14 mouse cellular contexts compared by ENCODE assay signal in the genomic region with DNA sequence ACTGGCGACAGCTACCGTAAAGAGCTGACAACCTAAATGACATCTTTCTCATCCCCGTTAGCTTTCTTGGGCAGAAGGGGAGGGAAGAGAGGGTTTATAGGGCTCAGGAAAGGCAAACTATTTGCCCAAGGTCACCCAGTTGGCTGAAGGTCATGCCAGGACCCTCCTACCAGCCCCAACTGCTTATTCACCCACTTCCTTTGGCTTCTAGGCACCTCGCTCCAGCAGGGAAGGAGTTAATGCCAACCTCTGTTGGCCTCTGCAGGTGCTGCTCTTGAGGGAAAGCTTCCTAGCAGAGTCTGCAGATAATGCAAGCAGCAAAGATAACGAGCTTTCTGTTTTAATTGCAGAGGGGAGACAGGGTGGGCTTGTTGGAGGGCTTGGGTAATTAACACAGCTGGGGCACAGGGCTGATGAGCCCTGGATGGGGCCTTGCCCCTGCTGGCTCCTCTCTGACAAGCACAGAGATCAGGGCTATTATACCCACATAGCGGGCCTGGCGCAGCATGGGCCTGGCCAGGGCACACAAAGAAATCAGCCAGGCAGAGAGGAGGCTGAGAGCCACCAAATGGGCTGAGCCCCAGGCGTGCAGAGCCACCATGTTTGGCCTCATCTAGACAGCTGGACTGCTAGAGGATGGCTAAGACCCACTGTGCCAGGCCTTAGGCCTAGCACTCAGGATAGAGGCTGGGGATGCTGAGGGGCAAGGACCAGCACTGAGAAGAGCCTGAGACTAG. TPM values are rescaled to one million over a fixed set of nuclear protein-coding genes. Genes with fewer than 3 reads are reported as not detected.
A peak's percentile ranks its signal among the peaks of the same experiment; 100 is the strongest.
DNase-seq lines count a peak whose midpoint lies in the region; ATAC-seq and TF ChIP-seq lines count a peak whose summit lies in the region.
"Had no signal": no experiment of that assay in that cellular context is flagged by ENCODE, and none has a peak within 500 bp of the region (broad histone marks: within the 10 kb centered on the region; RNA-seq: fewer than 3 reads in every experiment).

No protein-coding gene starts in this region.

- no peak overlapping the region for H3K9ac ChIP-seq in forebrain, postnatal 0 days
- H3K9ac ChIP-seq in midbrain, embryonic 12.5 days (replicated peaks) = no peak overlapping the region

- peak; percentile 87 for ATAC-seq in forebrain, postnatal 0 days
- ATAC-seq in midbrain, embryonic 12.5 days (ENCODE audit: low FRiP score, low read depth) = peak; percentile 70
- ATAC-seq in megakaryocyte-erythroid progenitor cell, adult 5-6 weeks (replicated peaks; ENCODE audit: low FRiP score, low TSS enrichment, poor library complexity, severe bottlenecking) = no peak
- ATAC-seq: intestine, postnatal 0 days; lung, postnatal 0 days had no signal

- H3K4me2 ChIP-seq in forebrain, postnatal 0 days (ENCODE audit: low read depth) = no peak overlapping the region
- no peak overlapping the region for H3K4me2 ChIP-seq in midbrain, embryonic 12.5 days (replicated peaks)
- H3K4me2 ChIP-seq: liver, embryonic 11.5 days had no signal

- H3K36me3 ChIP-seq in heart, embryonic 10.5 days = 0 out of 2 replicates have a peak, but pooled peaks cover 3% of the 10 kb centered on the region
- no peaks in the 10 kb centered on the region for H3K36me3 ChIP-seq in forebrain, postnatal 0 days (ENCODE audit: insufficient read depth)
- H3K36me3 ChIP-seq in midbrain, embryonic 12.5 days = no peaks in the 10 kb centered on the region

- DNase-seq in heart, embryonic 10.5 days (ENCODE audit: low spot score) = no peak
- DNase-seq in heart, postnatal 25 days (ENCODE audit: low spot score) = no peak
- DNase-seq in forebrain, postnatal 0 days = peak; percentile 48
- DNase-seq in retina, postnatal 1 day = peak; percentile 84
- no peak for DNase-seq in ovary, adult 18-20 months (ENCODE audit: low spot score)
- DNase-seq in cerebellum, adult 11 months = no peak
- DNase-seq: adrenal gland, postnatal 25 days; gastrocnemius, postnatal 36 days had no signal

- no peak overlapping the region for H3K4me3 ChIP-seq in heart, embryonic 10.5 days
- no peak overlapping the region for H3K4me3 ChIP-seq in forebrain, postnatal 0 days (ENCODE audit: low read depth, low read length)
- H3K4me3 ChIP-seq in midbrain, embryonic 12.5 days = no peak overlapping the region

- H3K4me1 ChIP-seq in heart, embryonic 10.5 days = peaks cover 22% of the 10 kb centered on the region
- H3K4me1 ChIP-seq in forebrain, postnatal 0 days (ENCODE audit: insufficient read depth) = peaks cover 12% of the 10 kb centered on the region; the same call in 1 of the 2 replicates
- peaks cover 11% of the 10 kb centered on the region for H3K4me1 ChIP-seq in midbrain, embryonic 12.5 days

- H3K27me3 ChIP-seq in heart, embryonic 10.5 days (ENCODE audit: insufficient read depth, poor library complexity, severe bottlenecking) = no peaks in the 10 kb centered on the region
- no peaks in the 10 kb centered on the region for H3K27me3 ChIP-seq in forebrain, postnatal 0 days (ENCODE audit: insufficient read depth, low read length)
- H3K27me3 ChIP-seq in midbrain, embryonic 12.5 days = no peaks in the 10 kb centered on the region

- no peaks in the 10 kb centered on the region for H3K9me3 ChIP-seq in heart, embryonic 10.5 days
- no peaks in the 10 kb centered on the region for H3K9me3 ChIP-seq in forebrain, postnatal 0 days (ENCODE audit: low read length)
- no peaks in the 10 kb centered on the region for H3K9me3 ChIP-seq in midbrain, embryonic 12.5 days

- TF ChIP-seq CTCF in forebrain, postnatal 0 days (IDR thresholded peaks at IDR 0.05; ENCODE audit: low read depth) = no peak

- intact Hi-C loops in heart, postnatal 25 days (cut with DNase I) = no loop called here

- H3K27ac ChIP-seq in heart, embryonic 10.5 days = 0 out of 2 replicates have a peak overlapping the region, but pooled peaks have one; percentile 30
- 0 out of 2 replicates have a peak overlapping the region, but pooled peaks have one; percentile 45 for H3K27ac ChIP-seq in forebrain, postnatal 0 days (ENCODE audit: low read depth, low read length)
- H3K27ac ChIP-seq in midbrain, embryonic 12.5 days (replicated peaks) = peak overlapping the region; percentile 72
- H3K27ac ChIP-seq: stomach, postnatal 0 days had no signal

- 55% methylated on average over 8 of the region's 8 CpGs for WGBS in heart, embryonic 10.5 days
- WGBS in forebrain, postnatal 0 days = 37% methylated on average over 8 of the region's 8 CpGs
- WGBS in midbrain, embryonic 12.5 days = 47% methylated on average over 8 of the region's 8 CpGs

RNA-seq across cellular contexts. Expression of gene Nav1, which starts 38.5 kb away (rescaled TPM):
- 26.5 and 33.0 TPM in 2 replicates for polyA plus RNA-seq in heart, embryonic 10.5 days (2016; fragmentation: Nextera tagmentation; extraction: Ambion mirVana)
- 10 to 100 TPM; 19.6 to 19.8 TPM for total RNA-seq in heart, postnatal 25 days (2021)
- 67.9 and 85.8 TPM in 2 replicates for total RNA-seq in forebrain, postnatal 0 days (2014; rRNA removed)
- 19.7 and 35.5 TPM in 2 replicates for polyA plus RNA-seq in forebrain, postnatal 0 days (2015; fragmentation: Nextera tagmentation; extraction: Ambion mirVana)
- 25.1 and 25.6 TPM in 2 replicates for polyA plus RNA-seq in midbrain, embryonic 12.5 days (2016; fragmentation: Nextera tagmentation; extraction: Ambion mirVana)
- 0.79 and 3.6 TPM in 2 replicates for total RNA-seq in megakaryocyte-erythroid progenitor cell, adult 5-6 weeks (2014; fragmentation: Nextera tagmentation)
- total RNA-seq in megakaryocyte-erythroid progenitor cell, adult 5-6 weeks (2017) = 0.30 and 0.47 TPM in 2 replicates

Comparison
In these comparisons a context has a peak if more than half of its experiments do, and no peak if none do; other contexts are left out.
1. DNase-seq: peak in forebrain, postnatal 0 days (single experiment) and retina, postnatal 1 day (single experiment); none in heart, embryonic 10.5 days (single experiment), heart, postnatal 25 days (single experiment), ovary, adult 18-20 months (single experiment) and cerebellum, adult 11 months (single experiment).
2. RNA of gene Nav1, which starts 38.5 kb away (total RNA-seq): 67.9 to 85.8 TPM in forebrain, postnatal 0 days and 19.6 to 19.8 TPM in heart, postnatal 25 days; 0.30 to 3.6 TPM in megakaryocyte-erythroid progenitor cell, adult 5-6 weeks; every median in the first group is over 4 times any median in the second.
3. Peak in every context shown above with its lines, with median percentiles within 50 percentile points of each other: H3K27ac ChIP-seq.